Mouse (Mus musculus) liver, embryonic 15.5 days (tissue): ENCODE measurements around the gene Rasip1. TPM values are rescaled to one million over a fixed set of nuclear protein-coding genes. Genes with fewer than 3 reads are reported as not detected.

Experiments used
- ATAC-seq: fragments of 200-750 bp; cut with Nextera tagmentation; 2 replicates; pipeline ENCODE4 v1.8.0; 2017; ENCODE audit warnings: moderate number of reproducible peaks, mild to moderate bottlenecking, moderate library complexity; ENCODE audit not compliant: insufficient read depth
- H3K27ac ChIP-seq: fragments of 300-500 bp; sonication (generic); replicated peaks from 2 replicates; pipeline ENCODE4 v1.5.1; 2015; ENCODE audit warnings: mild to moderate bottlenecking, inconsistent platforms
- H3K27me3 ChIP-seq: fragments of 300-500 bp; sonication (generic); 2 replicates; pipeline ENCODE4 v1.6.1; 2015; ENCODE audit warnings: mild to moderate bottlenecking, inconsistent platforms
- H3K36me3 ChIP-seq: fragments of 300-500 bp; sonication (generic); replicated peaks from 2 replicates; pipeline ENCODE4 v1.6.1; 2015; ENCODE audit warnings: moderate library complexity, mild to moderate bottlenecking, inconsistent platforms
- H3K4me1 ChIP-seq: fragments of 300-500 bp; sonication (generic); replicated peaks from 2 replicates; pipeline ENCODE4 v1.6.1; 2015; ENCODE audit warnings: inconsistent platforms
- H3K4me2 ChIP-seq: fragments of 300-500 bp; sonication (generic); 2 replicates; pipeline ENCODE4 v1.6.1; 2015; ENCODE audit warnings: moderate library complexity, mild to moderate bottlenecking, inconsistent platforms
- H3K4me3 ChIP-seq: fragments of 300-500 bp; sonication (generic); replicated peaks from 2 replicates; pipeline ENCODE4 v1.5.1; 2015; ENCODE audit warnings: mild to moderate bottlenecking, inconsistent platforms
- H3K9ac ChIP-seq: fragments of 300-500 bp; sonication (generic); 2 replicates; pipeline ENCODE4 v1.6.1; 2015; ENCODE audit warnings: moderate library complexity, mild to moderate bottlenecking, inconsistent platforms
- H3K9me3 ChIP-seq: fragments of 300-500 bp; sonication (generic); replicated peaks from 2 replicates; pipeline ENCODE4 v1.6.1; 2016; ENCODE audit warnings: inconsistent platforms
- WGBS: fragments of 180-500 bp; shearing (Covaris S2); methylation state at CpG from one replicate; pipeline ENCODE4 v1.1.7; 2015; ENCODE audit warnings: mixed read lengths; ENCODE audit not compliant: insufficient replicate concordance; 5-methylcytosine and 5-hydroxymethylcytosine counted together
- polyA plus RNA-seq: library from polyadenylated mRNA; unstranded; fragments of >200 nt; fragmentation: Nextera tagmentation; extraction: Ambion mirVana; gene quantifications from 2 replicates; pipeline ENCODE4 v1.2.1, GENCODE M21; 2015

Gene Rasip1
- polyA plus RNA-seq, 1 experiment from 2014 or later, result 2.8 TPM

DNA sequence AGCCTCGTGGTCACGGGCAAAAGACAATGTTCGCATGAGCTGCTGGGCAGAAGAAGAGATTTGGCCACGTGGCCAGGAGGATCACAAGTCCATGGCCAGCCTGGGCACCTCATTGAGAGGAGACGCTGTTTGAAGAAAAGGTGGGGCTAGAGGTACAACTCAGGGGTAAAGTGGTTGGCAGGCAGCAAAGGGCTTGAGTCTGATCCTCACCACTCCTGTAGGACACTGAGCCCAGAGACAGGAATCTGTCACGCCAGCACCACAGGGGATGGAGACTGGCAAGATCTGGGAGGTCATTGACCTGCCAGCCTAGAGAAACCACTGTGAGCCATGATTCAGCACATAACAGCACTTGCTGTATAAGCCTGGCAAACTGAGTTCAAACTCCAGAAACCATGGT lies 29.8 kb upstream of the Rasip1 start:
- Histone ChIP-seq H3K27ac (no peak overlapping the region), H3K36me3 (no peaks in the 10 kb centered on the region), H3K4me3 (no peak overlapping the region), H3K27me3 (no peaks in the 10 kb centered on the region), H3K9ac (no peak overlapping the region), H3K4me1 (peaks cover 9% of the 10 kb centered on the region), H3K9me3 (no peaks in the 10 kb centered on the region), H3K4me2 (no peak overlapping the region)
- 73% methylated on average over 6 of the region's 6 CpGs for WGBS
- no peak for ATAC-seq

DNA sequence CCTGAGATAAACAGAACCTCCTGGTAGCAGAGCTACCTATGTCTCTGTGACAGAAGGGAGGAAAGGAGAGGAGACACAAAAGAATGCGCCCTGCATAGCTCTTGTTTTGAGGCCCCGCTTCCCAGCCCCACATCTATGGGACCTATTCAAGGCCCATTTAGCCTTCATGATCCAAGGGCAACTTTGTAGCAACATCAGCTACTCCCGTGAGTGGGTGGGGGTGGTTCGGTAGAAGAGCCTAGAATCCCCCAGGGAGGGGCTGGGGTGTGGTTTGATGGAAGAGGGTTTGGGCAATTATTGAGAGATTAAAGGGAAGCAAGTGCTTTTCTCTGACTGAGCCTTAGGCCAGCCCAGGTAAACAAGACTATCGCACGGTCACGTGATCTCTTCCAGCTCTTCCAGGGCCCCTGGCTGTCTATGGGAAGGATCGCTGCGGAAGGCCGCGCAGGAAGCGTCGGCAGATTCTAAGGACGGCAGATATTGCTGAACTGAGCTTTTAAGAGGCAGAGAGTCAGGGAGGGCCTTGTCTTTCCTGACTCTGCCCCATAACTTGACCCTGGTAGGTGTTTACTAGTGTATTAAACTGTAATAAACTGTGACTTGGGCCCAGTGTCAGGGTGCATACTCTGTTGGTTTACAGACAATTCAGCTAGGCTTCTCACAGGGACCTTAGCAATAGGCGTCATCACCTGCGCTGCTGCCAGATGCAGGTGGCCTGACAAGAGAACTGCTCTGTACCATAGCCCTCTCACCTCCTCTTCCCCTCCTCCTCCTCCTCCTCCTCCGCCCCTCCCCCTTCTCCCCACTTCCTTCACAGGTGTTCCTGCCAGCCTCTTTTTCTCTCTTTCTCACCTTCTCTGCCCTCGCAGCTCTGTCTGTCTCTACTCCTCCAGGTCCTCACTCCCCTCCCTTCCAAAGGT lies 28.1 kb upstream of the Rasip1 start:
- no peak overlapping the region for H3K27ac ChIP-seq
- ATAC-seq, result no peak
- 53% methylated on average over 18 of the region's 18 CpGs for WGBS
- no peaks in the 10 kb centered on the region for H3K27me3 ChIP-seq
- H3K4me1 ChIP-seq, result peaks cover 6% of the 10 kb centered on the region; the same call in 1 of the 2 replicates
- H3K9me3 ChIP-seq, result no peaks in the 10 kb centered on the region
- H3K36me3 ChIP-seq, result no peaks in the 10 kb centered on the region
- H3K4me2 ChIP-seq, result peak overlapping the region; percentile 16; the same call in 1 of the 2 replicates
- no peak overlapping the region for H3K9ac ChIP-seq
- H3K4me3 ChIP-seq, result no peak overlapping the region

- WGBS, result 65% methylated on average over 9 of the region's 9 CpGs
- ATAC-seq, result no peak
These were observed 21.5 kb upstream of the Rasip1 start for GRCm38 (mm10) chr7:45605704-45606289.

GRCm38 (mm10) chr7:45609511-45609910 lies 17.8 kb upstream of the Rasip1 start:
- Histone ChIP-seq H3K4me1 (no peaks in the 10 kb centered on the region; the same call in 1 of the 2 replicates), H3K9ac (no peak overlapping the region), H3K36me3 (no peaks in the 10 kb centered on the region), H3K27ac (no peak overlapping the region), H3K4me2 (no peak overlapping the region), H3K4me3 (no peak overlapping the region), H3K9me3 (no peaks in the 10 kb centered on the region), H3K27me3 (no peaks in the 10 kb centered on the region)
- no peak for ATAC-seq
- 40% methylated on average over 1 of the region's 1 CpGs for WGBS

More at GRCm38 (mm10) chr7:45605704-45606289, 21.5 kb upstream of the Rasip1 start:
- Histone ChIP-seq H3K9ac (no peak overlapping the region), H3K9me3 (no peaks in the 10 kb centered on the region), H3K4me2 (no peak overlapping the region), H3K27me3 (no peaks in the 10 kb centered on the region), H3K36me3 (no peaks in the 10 kb centered on the region), H3K4me3 (no peak overlapping the region), H3K27ac (no peak overlapping the region), H3K4me1 (no peaks in the 10 kb centered on the region; the same call in 1 of the 2 replicates)

DNA sequence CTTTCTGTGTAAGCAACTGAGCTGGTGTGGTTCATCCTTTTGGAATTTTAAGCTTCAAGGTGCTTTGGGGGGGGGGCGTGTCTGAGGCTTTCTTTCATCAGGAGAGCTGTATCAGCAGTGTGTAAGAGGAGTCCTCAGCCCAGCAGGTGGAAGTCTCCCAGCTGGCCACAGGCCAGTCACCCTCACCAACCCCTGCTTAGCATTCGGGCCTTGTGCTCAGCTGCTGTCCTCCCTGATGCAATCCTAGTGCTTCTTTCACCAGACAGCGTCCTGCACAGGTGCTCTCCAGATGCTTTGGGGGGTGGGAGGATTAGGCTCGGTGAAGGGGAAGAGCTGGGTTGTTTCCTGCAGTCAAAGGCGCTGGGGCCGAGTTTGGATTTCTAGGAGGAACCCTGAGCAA lies 11.0 kb upstream of the Rasip1 start:
- ATAC-seq, result no peak
- WGBS, result 30% methylated on average over 6 of the region's 6 CpGs
- H3K4me2 ChIP-seq, result no peak overlapping the region
- no peaks in the 10 kb centered on the region for H3K9me3 ChIP-seq
- no peaks in the 10 kb centered on the region; the same call in 1 of the 2 replicates for H3K4me1 ChIP-seq
- no peak overlapping the region for H3K4me3 ChIP-seq
- peaks cover 57% of the 10 kb centered on the region for H3K27me3 ChIP-seq
- H3K9ac ChIP-seq, result no peak overlapping the region
- no peak overlapping the region for H3K27ac ChIP-seq
- H3K36me3 ChIP-seq, result no peaks in the 10 kb centered on the region

DNA sequence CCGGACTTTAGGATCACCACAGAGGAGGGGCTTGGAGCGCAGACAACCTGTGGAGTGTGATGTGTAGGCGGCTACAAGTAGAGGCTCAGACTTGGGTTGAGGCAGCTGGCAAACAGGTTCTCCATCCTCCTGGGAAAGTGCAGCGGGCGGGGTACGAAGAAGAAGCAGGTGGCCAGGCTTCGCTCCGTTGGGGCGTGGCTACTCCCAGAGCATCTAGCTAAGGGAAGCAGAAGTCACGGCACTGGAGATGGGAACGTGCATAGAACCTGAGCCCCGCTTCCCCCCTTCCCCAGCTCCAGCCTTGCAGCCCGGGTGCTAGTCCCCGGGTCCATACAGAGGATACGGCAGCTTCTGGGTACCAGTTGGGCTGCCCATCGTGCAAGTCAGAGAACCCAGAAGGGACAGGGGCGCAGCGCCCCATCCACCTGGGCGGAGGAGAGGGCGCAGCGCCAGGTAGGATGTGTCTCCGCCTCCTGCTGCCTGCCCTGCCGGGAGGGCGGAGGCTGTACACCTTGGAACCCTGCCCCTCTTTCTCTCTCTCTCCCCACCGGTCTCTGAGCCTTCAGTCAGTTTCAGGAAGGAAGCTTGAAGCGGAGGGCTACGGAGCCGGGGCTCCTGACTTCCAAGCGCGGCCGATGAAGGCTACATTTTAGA lies 10.1 kb upstream of the Rasip1 start, which contains the start of gene Fut1:
Fut1 (plus strand) TSS at position 248 of the 654 bp plus-strand sequence.
- H3K4me2 ChIP-seq, result no peak within 1 kb of the TSS
- H3K4me1 ChIP-seq, result no peaks in the 10 kb centered on the region; the same call in 1 of the 2 replicates
- H3K9me3 ChIP-seq, result no peaks in the 10 kb centered on the region
- no peak within 1 kb of the TSS for H3K4me3 ChIP-seq
- no peak for ATAC-seq
- no peak within 1 kb of the TSS for H3K27ac ChIP-seq
- H3K36me3 ChIP-seq, result no peaks in the 10 kb centered on the region
- 8% methylated on average over 31 of the region's 31 CpGs for WGBS
- H3K9ac ChIP-seq, result no peak within 1 kb of the TSS
- H3K27me3 ChIP-seq, result peaks cover 57% of the 10 kb centered on the region

GRCm38 (mm10) chr7:45618316-45618715 lies 9.0 kb upstream of the Rasip1 start:
- peaks cover 57% of the 10 kb centered on the region for H3K27me3 ChIP-seq

DNA sequence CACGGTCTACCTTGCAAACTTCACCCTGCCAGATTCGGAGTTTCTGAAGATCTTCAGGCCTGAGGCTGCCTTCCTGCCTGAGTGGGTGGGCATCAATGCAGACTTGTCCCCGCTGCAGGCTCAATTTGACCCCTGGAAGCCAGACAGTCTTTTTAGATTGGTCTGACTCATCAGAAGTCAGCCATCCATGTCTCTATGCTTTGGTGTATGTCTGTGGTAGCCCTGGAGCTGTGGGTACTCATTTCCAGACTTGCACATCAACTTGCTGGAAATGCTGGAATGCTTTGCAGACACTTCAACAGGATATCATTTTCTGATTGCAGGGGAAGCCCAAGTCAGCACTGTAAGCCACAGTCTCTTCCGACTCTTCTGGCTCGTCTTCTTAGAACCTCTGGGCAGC lies 7.7 kb upstream of the Rasip1 start:
- H3K27ac ChIP-seq, result no peak overlapping the region
- H3K27me3 ChIP-seq, result peaks cover 57% of the 10 kb centered on the region
- no peaks in the 10 kb centered on the region for H3K9me3 ChIP-seq
- no peaks in the 10 kb centered on the region; the same call in 1 of the 2 replicates for H3K4me1 ChIP-seq
- no peak for ATAC-seq
- H3K9ac ChIP-seq, result no peak overlapping the region
- no peak overlapping the region for H3K4me3 ChIP-seq
- H3K36me3 ChIP-seq, result no peaks in the 10 kb centered on the region
- H3K4me2 ChIP-seq, result no peak overlapping the region
- WGBS, result 63% methylated on average over 5 of the region's 5 CpGs

More at GRCm38 (mm10) chr7:45618316-45618715, 9.0 kb upstream of the Rasip1 start:
- no peaks in the 10 kb centered on the region for H3K9me3 ChIP-seq
- no peak overlapping the region for H3K27ac ChIP-seq
- 60% methylated on average over 5 of the region's 5 CpGs for WGBS
- H3K4me2 ChIP-seq, result no peak overlapping the region
- no peak overlapping the region for H3K9ac ChIP-seq
- no peaks in the 10 kb centered on the region for H3K36me3 ChIP-seq
- ATAC-seq, result no peak
- H3K4me3 ChIP-seq, result no peak overlapping the region
- H3K4me1 ChIP-seq, result no peaks in the 10 kb centered on the region; the same call in 1 of the 2 replicates

DNA sequence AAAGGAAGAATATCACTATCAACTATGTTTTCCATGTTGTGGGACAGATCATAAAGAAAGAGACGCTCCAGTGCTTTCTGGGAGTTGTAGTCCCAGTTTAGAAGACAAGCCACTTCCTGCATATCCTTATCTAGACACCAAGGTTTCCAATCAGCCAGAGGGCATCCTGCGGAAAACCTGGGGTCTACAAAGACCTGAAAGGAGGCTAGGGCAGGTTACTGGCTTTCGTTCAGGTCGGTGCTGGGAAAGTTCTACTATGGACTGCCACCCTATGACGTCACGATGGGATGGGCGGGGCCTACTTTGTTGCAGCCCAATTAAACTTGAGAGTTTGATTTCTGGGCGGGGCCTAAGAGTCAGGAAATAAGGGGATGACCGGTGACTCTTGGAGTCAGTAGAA lies 5.8 kb upstream of the Rasip1 start, which contains the start of gene Izumo1:
Izumo1 (plus strand) TSS at position 369 of the 400 bp plus-strand sequence.
- no peak within 1 kb of the TSS for H3K4me3 ChIP-seq
- H3K4me1 ChIP-seq, result no peaks in the 10 kb centered on the region; the same call in 1 of the 2 replicates
- no peak for ATAC-seq
- H3K9ac ChIP-seq, result no peak within 1 kb of the TSS
- no peak within 1 kb of the TSS for H3K27ac ChIP-seq
- 17% methylated on average over 9 of the region's 9 CpGs for WGBS
- no peaks in the 10 kb centered on the region for H3K36me3 ChIP-seq
- H3K9me3 ChIP-seq, result no peaks in the 10 kb centered on the region
- H3K4me2 ChIP-seq, result no peak within 1 kb of the TSS; the same call in none of the 2 replicates
- H3K27me3 ChIP-seq, result peaks cover 58% of the 10 kb centered on the region

DNA sequence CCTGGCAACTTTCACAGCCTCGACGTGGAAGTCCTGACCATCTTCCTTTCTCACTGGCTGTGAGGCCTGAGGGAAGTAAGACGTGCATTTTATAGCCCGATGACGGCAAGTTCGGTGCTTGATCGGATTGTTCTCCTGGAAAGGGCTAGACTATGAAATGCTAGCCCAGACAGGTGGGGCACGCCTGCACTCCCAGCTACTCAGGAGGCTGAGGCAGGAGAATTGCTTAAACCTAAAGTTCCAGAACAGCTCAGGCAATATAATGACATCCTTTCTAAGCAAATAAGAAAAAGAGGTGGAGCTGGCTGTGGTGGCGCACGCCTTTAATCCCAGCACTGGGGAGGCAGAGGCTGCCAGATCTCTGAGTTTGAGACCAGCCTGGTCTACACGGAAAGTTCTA lies 3.8 kb upstream of the Rasip1 start:
- 74% methylated on average over 11 of the region's 11 CpGs for WGBS
- Histone ChIP-seq H3K4me3 (no peak overlapping the region), H3K4me2 (no peak overlapping the region), H3K9ac (no peak overlapping the region), H3K4me1 (peaks cover 4% of the 10 kb centered on the region), H3K9me3 (no peaks in the 10 kb centered on the region), H3K36me3 (no peaks in the 10 kb centered on the region), H3K27me3 (peaks cover 60% of the 10 kb centered on the region), H3K27ac (no peak overlapping the region)
- no peak for ATAC-seq

DNA sequence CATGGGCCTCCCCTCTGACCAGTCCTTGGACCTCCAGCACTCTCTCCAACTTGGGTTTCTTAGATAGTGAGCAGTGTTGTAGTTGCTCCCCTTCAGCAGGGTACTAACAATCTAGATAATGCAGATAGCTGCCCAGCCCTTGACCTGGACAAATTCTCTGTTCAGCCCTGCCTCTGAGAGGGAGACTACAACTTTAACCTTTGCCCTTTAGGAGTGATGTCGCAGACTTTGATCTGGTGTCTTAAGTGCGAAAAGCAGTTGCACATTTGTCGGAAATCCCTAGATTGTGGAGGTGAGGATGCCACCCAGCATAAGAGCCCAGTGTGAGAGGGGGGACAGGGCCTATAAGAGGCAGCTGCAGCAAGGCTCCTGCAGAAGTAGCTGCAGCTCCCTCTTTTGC lies 2.6 kb upstream of the Rasip1 start:
- ATAC-seq, result no peak
- Histone ChIP-seq H3K27me3 (peaks cover 60% of the 10 kb centered on the region), H3K9ac (no peak overlapping the region), H3K4me3 (no peak overlapping the region), H3K9me3 (no peaks in the 10 kb centered on the region), H3K36me3 (no peaks in the 10 kb centered on the region), H3K27ac (no peak overlapping the region), H3K4me2 (no peak overlapping the region), H3K4me1 (peaks cover 11% of the 10 kb centered on the region)
- WGBS, result 70% methylated on average over 3 of the region's 3 CpGs
